Mouse (Mus musculus) heart, embryonic 10.5 days (tissue): ENCODE data around the gene Yju2. TPM values are rescaled to one million over a fixed set of nuclear protein-coding genes. Genes with fewer than 3 reads are reported as not detected.
"Not testable (repeated sequence)": the region's sequence is repeated elsewhere in the genome, so short reads cannot be mapped to it uniquely, and the experiment has no call there.

Source experiments
- DNase-seq: peaks from one replicate; pipeline ENCODE4 v3.0.0-alpha.2; 2017; ENCODE audit warnings: low spot score
- H3K27ac ChIP-seq: fragments of 300-500 bp; sonication (generic); 2 replicates; pipeline ENCODE4 v1.5.1; 2016; ENCODE audit warnings: mild to moderate bottlenecking
- H3K27me3 ChIP-seq: fragments of 300-500 bp; sonication (generic); 2 replicates; pipeline ENCODE4 v1.6.1; 2016; ENCODE audit warnings: mild to moderate bottlenecking; ENCODE audit not compliant: poor library complexity, insufficient read depth, severe bottlenecking
- H3K36me3 ChIP-seq: fragments of 300-500 bp; sonication (generic); 2 replicates; pipeline ENCODE4 v1.6.1; 2016; ENCODE audit warnings: mild to moderate bottlenecking, moderate library complexity
- H3K4me1 ChIP-seq: fragments of 300-500 bp; sonication (generic); 2 replicates; pipeline ENCODE4 v1.6.1; 2016; ENCODE audit warnings: mild to moderate bottlenecking
- H3K4me3 ChIP-seq: fragments of 300-500 bp; sonication (generic); 2 replicates; pipeline ENCODE4 v1.5.1; 2016; ENCODE audit warnings: mild to moderate bottlenecking, moderate library complexity
- H3K9me3 ChIP-seq: fragments of 300-500 bp; sonication (generic); 2 replicates; pipeline ENCODE4 v1.6.1; 2016; ENCODE audit warnings: mild to moderate bottlenecking, moderate library complexity
- WGBS: fragments of 180-500 bp; shearing (Covaris S2); methylation state at CpG from one replicate; pipeline ENCODE4 v1.1.7; 2016; 5-methylcytosine and 5-hydroxymethylcytosine counted together
- polyA plus RNA-seq: library from polyadenylated mRNA; unstranded; fragments of >200 nt; fragmentation: Nextera tagmentation; extraction: Ambion mirVana; gene quantifications from 2 replicates; pipeline ENCODE4 v1.2.1, GENCODE M21; 2016

Gene Yju2
- polyA plus RNA-seq, result 20.9 and 24.4 TPM in 2 replicates

GRCm38 (mm10) chr17:55958918-55959728 is at the start of gene Yju2:
Gene Yju2 (plus strand): TSS chr17:55959099.
- Histone ChIP-seq H3K4me1 (peaks cover 19% of the 10 kb centered on the region), H3K9me3 (no peaks in the 10 kb centered on the region), H3K36me3 (peaks cover 30% of the 10 kb centered on the region), H3K27ac (peak within 1 kb of the TSS; percentile 91), H3K27me3 (peaks cover 15% of the 10 kb centered on the region), H3K4me3 (peak within 1 kb of the TSS; percentile 67)
- under 1% methylated on average over 45 of the region's 46 CpGs for WGBS
- peak; percentile 98 for DNase-seq

- Histone ChIP-seq H3K4me1 (0 out of 2 replicates have a peak, but pooled peaks cover 4% of the 10 kb centered on the region), H3K27ac (peak overlapping the region; percentile 92), H3K9me3 (no peaks in the 10 kb centered on the region), H3K4me3 (peak overlapping the region; percentile 70), H3K27me3 (no peaks in the 10 kb centered on the region), H3K36me3 (0 out of 2 replicates have a peak, but pooled peaks cover 5% of the 10 kb centered on the region)
- peak; percentile 87 for DNase-seq
- WGBS, result 2% methylated on average over 32 of the region's 33 CpGs
Measured at GRCm38 (mm10) chr17:55931553-55932502, 27.1 kb upstream of the Yju2 start.

- Histone ChIP-seq H3K9me3 (peaks cover 6% of the 10 kb centered on the region; the same call in 1 of the 2 replicates), H3K36me3 (0 out of 2 replicates have a peak, but pooled peaks cover 5% of the 10 kb centered on the region), H3K27ac (peak overlapping the region; percentile 92), H3K4me3 (peak overlapping the region; percentile 70), H3K4me1 (0 out of 2 replicates have a peak, but pooled peaks cover 4% of the 10 kb centered on the region), H3K27me3 (no peaks in the 10 kb centered on the region)
- 70% methylated on average over 2 of the region's 2 CpGs for WGBS
- no peak for DNase-seq
Measured at GRCm38 (mm10) chr17:55932635-55933034, 26.3 kb upstream of the Yju2 start.

GRCm38 (mm10) chr17:55933191-55933590 is 25.7 kb upstream of the Yju2 start:
- Histone ChIP-seq H3K36me3 (peaks cover 9% of the 10 kb centered on the region; the same call in 1 of the 2 replicates), H3K27me3 (no peaks in the 10 kb centered on the region), H3K27ac (no peak overlapping the region), H3K9me3 (peaks cover 6% of the 10 kb centered on the region; the same call in 1 of the 2 replicates), H3K4me1 (0 out of 2 replicates have a peak, but pooled peaks cover 4% of the 10 kb centered on the region), H3K4me3 (no peak overlapping the region)
- DNase-seq, result peak; percentile 69
- WGBS, result 89% methylated on average over 15 of the region's 15 CpGs

- H3K9me3 ChIP-seq, DNase-seq, H3K4me1 ChIP-seq, H3K27me3 ChIP-seq: not testable (repeated sequence)
- Histone ChIP-seq H3K36me3 (peaks cover 20% of the 10 kb centered on the region), H3K4me3 (peak overlapping the region; percentile 62), H3K27ac (peak overlapping the region; percentile 87; the same call in 1 of the 2 replicates)
- 28% methylated on average over 10 of the region's 10 CpGs for WGBS
Measured at GRCm38 (mm10) chr17:55944387-55944865, 14.5 kb upstream of the Yju2 start.

GRCm38 (mm10) chr17:55944866-55945682 is 13.8 kb upstream of the Yju2 start:
- H3K4me3 ChIP-seq, result peak overlapping the region; percentile 62
- H3K9me3 ChIP-seq, H3K27me3 ChIP-seq, H3K4me1 ChIP-seq: not testable (repeated sequence)
- peak overlapping the region; percentile 87 for H3K27ac ChIP-seq
- DNase-seq, result peak; percentile 95
- peaks cover 14% of the 10 kb centered on the region for H3K36me3 ChIP-seq
- WGBS, result under 1% methylated on average over 56 of the region's 56 CpGs

- H3K9me3 ChIP-seq, result no peaks in the 10 kb centered on the region
- peaks cover 4% of the 10 kb centered on the region; the same call in 1 of the 2 replicates for H3K27me3 ChIP-seq
- H3K36me3 ChIP-seq, result peaks cover 9% of the 10 kb centered on the region
- H3K27ac ChIP-seq, result peak overlapping the region; percentile 87
- peaks cover 8% of the 10 kb centered on the region; the same call in 1 of the 2 replicates for H3K4me1 ChIP-seq
- DNase-seq, result no peak
- peak overlapping the region; percentile 62 for H3K4me3 ChIP-seq
- WGBS, result 44% methylated on average over 5 of the region's 5 CpGs
Measured at GRCm38 (mm10) chr17:55945696-55946095, 13.2 kb upstream of the Yju2 start.

- 80% methylated on average over 4 of the region's 4 CpGs for WGBS
- Histone ChIP-seq H3K27ac (no peak overlapping the region), H3K27me3 (peaks cover 15% of the 10 kb centered on the region; the same call in 1 of the 2 replicates), H3K36me3 (no peaks in the 10 kb centered on the region), H3K4me3 (no peak overlapping the region), H3K9me3 (no peaks in the 10 kb centered on the region), H3K4me1 (peaks cover 8% of the 10 kb centered on the region; the same call in 1 of the 2 replicates)
- no peak for DNase-seq
Measured at GRCm38 (mm10) chr17:55948647-55949046, 10.3 kb upstream of the Yju2 start.

- H3K27ac ChIP-seq, result no peak within 1 kb of the TSS
- peaks cover 8% of the 10 kb centered on the region; the same call in 1 of the 2 replicates for H3K4me1 ChIP-seq
- no peak within 1 kb of the TSS for H3K4me3 ChIP-seq
- no peaks in the 10 kb centered on the region for H3K36me3 ChIP-seq
- DNase-seq, result no peak
- no peaks in the 10 kb centered on the region for H3K9me3 ChIP-seq
- peaks cover 22% of the 10 kb centered on the region for H3K27me3 ChIP-seq
- WGBS, result 87% methylated on average over 2 of the region's 2 CpGs
Measured at GRCm38 (mm10) chr17:55949400-55949799, 9.5 kb upstream of the Yju2 start, which contains the start of gene Zfp119b. Gene Zfp119b (minus strand): TSS chr17:55949500.

- Histone ChIP-seq H3K27me3 (peaks cover 34% of the 10 kb centered on the region), H3K27ac (no peak overlapping the region), H3K4me3 (no peak overlapping the region), H3K9me3 (no peaks in the 10 kb centered on the region), H3K36me3 (no peaks in the 10 kb centered on the region), H3K4me1 (peaks cover 4% of the 10 kb centered on the region; the same call in 1 of the 2 replicates)
- 72% methylated on average over 9 of the region's 9 CpGs for WGBS
- no peak for DNase-seq
Measured at GRCm38 (mm10) chr17:55950601-55951000, 8.3 kb upstream of the Yju2 start.

GRCm38 (mm10) chr17:55952041-55952440 is 6.9 kb upstream of the Yju2 start:
- Histone ChIP-seq H3K27ac (no peak overlapping the region), H3K4me3 (no peak overlapping the region), H3K36me3 (no peaks in the 10 kb centered on the region), H3K9me3 (no peaks in the 10 kb centered on the region), H3K4me1 (peaks cover 9% of the 10 kb centered on the region), H3K27me3 (peaks cover 34% of the 10 kb centered on the region)
- DNase-seq, result no peak
